Comparison of ENCODE assay signal across 16 mouse cellular contexts in the genomic region with DNA sequence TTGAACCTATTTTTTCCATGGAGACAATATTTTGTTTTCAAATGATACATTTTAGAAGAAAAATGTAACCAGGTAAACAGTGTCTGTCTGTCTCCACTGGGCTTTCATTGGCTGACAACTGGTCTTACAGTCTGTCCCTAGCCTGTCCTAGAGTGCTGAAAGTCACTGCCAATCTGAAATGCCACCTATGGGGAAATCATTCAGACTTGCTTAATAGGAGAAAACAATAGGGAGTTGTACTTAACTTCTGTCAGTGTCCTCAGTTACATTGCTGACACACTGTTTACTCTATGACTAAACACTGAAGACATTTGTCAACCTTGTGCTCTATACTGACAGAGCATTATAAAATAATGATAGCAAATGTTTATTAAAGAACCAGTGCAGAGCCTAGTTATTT.
"Had no signal": no experiment of that assay in that cellular context is flagged by ENCODE, and none has a peak within 500 bp of the region (broad histone marks: within the 10 kb centered on the region; RNA-seq: fewer than 3 reads in every experiment).

No protein-coding gene starts in this region.

- DNase-seq: heart, postnatal 10 days; heart, postnatal 14 days; heart, postnatal 36 days; heart, postnatal 4 days; kidney, adult 11 months; kidney, adult 18-20 months; kidney, adult 2 months; kidney, adult 8-10 months; kidney, adult 9 months; kidney, postnatal 10 days; kidney, postnatal 14 days; kidney, postnatal 25 days; kidney, postnatal 36 days; kidney, postnatal 4 days; layer of hippocampus, adult 9-11 months; layer of hippocampus, postnatal 36 days had no signal
